Mouse (Mus musculus): ENCODE data around the gene Klc3.

DNA sequence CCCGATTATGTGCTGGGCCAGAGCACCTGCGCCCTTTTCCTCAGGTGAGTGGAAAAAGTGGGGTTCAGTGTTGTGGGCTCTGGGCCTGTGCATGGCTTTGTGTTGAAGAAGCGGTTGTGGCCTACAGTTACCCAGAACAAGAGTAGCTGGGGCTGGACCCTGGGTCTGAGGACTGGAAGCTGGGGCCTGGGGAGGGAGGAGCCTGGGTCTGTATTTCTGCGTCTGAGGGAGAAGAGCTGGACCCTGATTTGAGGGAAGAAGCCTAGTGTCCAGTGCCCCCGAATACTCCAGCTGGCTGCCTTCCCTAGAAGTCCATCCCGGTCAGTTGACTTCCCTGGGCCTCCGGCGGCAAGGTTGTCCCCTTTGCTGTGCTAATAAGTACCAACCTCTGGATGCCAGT lies 53.7 kb downstream of the Klc3 start:
- no peak for TF ChIP-seq MAFK (IDR thresholded peaks at IDR 0.05; ENCODE audit: insufficient replicate concordance, low read length)
- TF ChIP-seq GABPA (IDR thresholded peaks at IDR 0.05; ENCODE audit: insufficient replicate concordance, low read depth, low read length): no peak
- TF ChIP-seq MAZ (IDR thresholded peaks at IDR 0.05; ENCODE audit: low read depth, low read length): no peak
- TF ChIP-seq CTCF (conservative IDR thresholded peaks at IDR 0.05 in 1 of 2, IDR thresholded peaks at IDR 0.05 in 1 of 2; ENCODE audit: low read depth in 2 of 2, low read length in 2 of 2): no peak
- no peak for TF ChIP-seq ZMIZ1 (IDR thresholded peaks at IDR 0.05; ENCODE audit: low read depth, low read length)
- no peak for TF ChIP-seq POLR2A (IDR thresholded peaks at IDR 0.05; ENCODE audit: low read depth, low read length)
- TF ChIP-seq E2F4 (IDR thresholded peaks at IDR 0.05; ENCODE audit: insufficient replicate concordance, low read depth, low read length): no peak
- TF ChIP-seq BHLHE40 (IDR thresholded peaks at IDR 0.05; ENCODE audit: low read depth, low read length): no peak
- no peak for TF ChIP-seq EP300 (IDR thresholded peaks at IDR 0.05; ENCODE audit: low read length)
